Mouse (Mus musculus): ENCODE measurements around the gene Fam149a. TPM values are rescaled to one million over a fixed set of nuclear protein-coding genes. Genes with fewer than 3 reads are reported as not detected.

Fam149a gene
- polyA plus RNA-seq, 2 experiments, result 12.9 to 14.9 TPM

GRCm38 (mm10) chr8:45302390-45302789 is 79.7 kb downstream of the Fam149a start:
- Histone ChIP-seq H3K4me3 (replicated peaks; ENCODE audit: low read length) (no peak overlapping the region), H3K36me3 (ENCODE audit: control insufficient read depth, insufficient read depth, low read length) (no peaks in the 10 kb centered on the region), H3K9ac (ENCODE audit: low read depth, low read length, severe bottlenecking) (no peak overlapping the region), H3K9me3 (ENCODE audit: control insufficient read depth, low read length) (no peaks in the 10 kb centered on the region), H3K27me3 (ENCODE audit: control insufficient read depth, insufficient read depth, low read length) (no peaks in the 10 kb centered on the region), H3K27ac (replicated peaks; ENCODE audit: low read depth, low read length) (no peak overlapping the region), H3K4me1 (ENCODE audit: control insufficient read depth, insufficient read depth, low read length) (no peaks in the 10 kb centered on the region), H3K4me2 (replicated peaks; ENCODE audit: low read depth, low read length, severe bottlenecking) (no peak overlapping the region)
- peak; percentile 44; the same call in 1 of the 2 replicates for ATAC-seq (ENCODE audit: low FRiP score, low read depth)
- TF ChIP-seq POLR2A (IDR thresholded peaks at IDR 0.05; ENCODE audit: borderline replicate concordance, extremely low read depth, insufficient read depth, insufficient read length), result no peak
- DNase-seq (ENCODE audit: low spot score), result peak; percentile 34
- WGBS, result 34% methylated on average over 8 of the region's 8 CpGs

DNA sequence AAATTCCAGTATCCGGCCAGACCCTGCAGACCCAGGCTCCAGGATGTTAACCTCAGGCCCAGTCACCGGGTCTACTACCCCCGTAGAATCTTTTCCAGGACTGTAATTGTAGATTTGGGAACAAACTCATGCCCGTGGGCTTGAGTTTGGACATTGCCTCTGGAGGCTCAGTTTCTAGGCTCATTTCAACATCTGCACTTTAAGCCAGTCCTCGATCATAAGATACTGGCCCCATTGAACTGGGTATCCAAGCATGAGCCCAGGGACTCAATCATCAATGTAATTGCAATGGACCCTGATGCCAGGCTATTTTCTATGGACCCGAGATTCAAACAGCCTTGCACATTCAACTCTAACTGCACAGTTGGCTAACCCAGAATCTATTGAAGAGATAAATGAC is 86.8 kb downstream of the Fam149a start:
- ATAC-seq (ENCODE audit: low FRiP score, low read depth), result no peak
- 91% methylated on average over 6 of the region's 6 CpGs for WGBS

DNA sequence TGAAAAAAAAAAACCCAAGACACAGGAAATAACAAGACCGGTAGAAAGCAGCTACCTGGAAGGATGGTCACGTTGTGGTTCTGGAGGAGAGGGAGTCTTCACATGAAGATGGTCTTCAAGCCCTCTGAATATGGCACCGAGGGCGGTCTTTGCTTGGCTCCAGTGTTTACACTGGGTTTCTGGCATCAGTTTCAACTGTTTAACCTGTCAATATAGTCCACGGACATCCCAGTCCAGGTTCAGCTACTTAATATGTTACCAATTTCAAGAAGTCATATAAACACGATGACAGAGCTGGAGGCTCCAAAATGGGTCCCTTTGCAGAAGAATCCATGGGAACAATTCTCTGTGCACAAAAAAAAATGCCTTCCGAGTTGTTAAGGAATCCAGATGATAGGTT is 87.4 kb downstream of the Fam149a start, which contains the start of gene Klkb1:
Gene Klkb1 (minus strand): TSS at position 173 of the 400 bp plus-strand sequence.
- Histone ChIP-seq H3K4me1 (ENCODE audit: control insufficient read depth, insufficient read depth, low read length) (no peaks in the 10 kb centered on the region), H3K9ac (ENCODE audit: low read depth, low read length, severe bottlenecking) (no peak within 1 kb of the TSS), H3K27me3 (ENCODE audit: control insufficient read depth, insufficient read depth, low read length) (no peaks in the 10 kb centered on the region), H3K4me3 (replicated peaks; ENCODE audit: low read length) (no peak within 1 kb of the TSS), H3K9me3 (ENCODE audit: control insufficient read depth, low read length) (no peaks in the 10 kb centered on the region), H3K4me2 (replicated peaks; ENCODE audit: low read depth, low read length, severe bottlenecking) (no peak within 1 kb of the TSS), H3K36me3 (ENCODE audit: control insufficient read depth, insufficient read depth, low read length) (no peaks in the 10 kb centered on the region), H3K27ac (replicated peaks; ENCODE audit: low read depth, low read length) (no peak within 1 kb of the TSS)
- DNase-seq (ENCODE audit: low spot score), result no peak
- 93% methylated on average over 7 of the region's 7 CpGs for WGBS
- no peak for TF ChIP-seq POLR2A (IDR thresholded peaks at IDR 0.05; ENCODE audit: borderline replicate concordance, extremely low read depth, insufficient read depth, insufficient read length)
- ATAC-seq (ENCODE audit: low FRiP score, low read depth), result no peak

More for the DNA sequence above, 86.8 kb downstream of the Fam149a start:
- Histone ChIP-seq H3K9ac (ENCODE audit: low read depth, low read length, severe bottlenecking) (no peak overlapping the region), H3K36me3 (ENCODE audit: control insufficient read depth, insufficient read depth, low read length) (no peaks in the 10 kb centered on the region), H3K4me3 (replicated peaks; ENCODE audit: low read length) (no peak overlapping the region), H3K27ac (replicated peaks; ENCODE audit: low read depth, low read length) (no peak overlapping the region), H3K4me2 (replicated peaks; ENCODE audit: low read depth, low read length, severe bottlenecking) (no peak overlapping the region), H3K4me1 (ENCODE audit: control insufficient read depth, insufficient read depth, low read length) (no peaks in the 10 kb centered on the region), H3K9me3 (ENCODE audit: control insufficient read depth, low read length) (no peaks in the 10 kb centered on the region), H3K27me3 (ENCODE audit: control insufficient read depth, insufficient read depth, low read length) (no peaks in the 10 kb centered on the region)
- TF ChIP-seq POLR2A (IDR thresholded peaks at IDR 0.05; ENCODE audit: borderline replicate concordance, extremely low read depth, insufficient read depth, insufficient read length), result no peak
- DNase-seq (ENCODE audit: low spot score), result no peak

DNA sequence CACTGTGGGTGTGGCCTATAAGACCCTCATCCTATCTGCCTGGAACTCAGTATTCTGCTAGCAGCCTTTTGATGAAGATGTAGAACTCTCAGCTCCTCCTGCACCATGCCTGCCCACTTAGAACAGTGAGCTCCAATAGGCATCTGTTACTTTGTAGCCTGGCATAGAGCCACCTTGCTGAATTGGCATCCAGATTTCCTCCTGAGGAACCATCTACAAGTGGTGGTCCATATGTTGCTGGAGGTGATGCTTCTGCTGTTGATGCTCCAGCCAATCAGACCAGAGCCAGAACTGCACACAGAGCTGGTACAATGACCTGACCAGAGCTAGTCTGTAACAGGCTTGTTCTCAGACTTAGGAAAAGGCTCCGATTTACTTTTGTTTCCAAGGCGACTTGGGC is 90.3 kb downstream of the Fam149a start:
- TF ChIP-seq POLR2A (IDR thresholded peaks at IDR 0.05; ENCODE audit: borderline replicate concordance, extremely low read depth, insufficient read depth, insufficient read length), result no peak
- Histone ChIP-seq H3K9me3 (ENCODE audit: control insufficient read depth, low read length) (no peaks in the 10 kb centered on the region), H3K4me3 (replicated peaks; ENCODE audit: low read length) (no peak overlapping the region), H3K4me2 (replicated peaks; ENCODE audit: low read depth, low read length, severe bottlenecking) (no peak overlapping the region), H3K27me3 (ENCODE audit: control insufficient read depth, insufficient read depth, low read length) (no peaks in the 10 kb centered on the region), H3K4me1 (ENCODE audit: control insufficient read depth, insufficient read depth, low read length) (no peaks in the 10 kb centered on the region), H3K9ac (ENCODE audit: low read depth, low read length, severe bottlenecking) (no peak overlapping the region), H3K36me3 (ENCODE audit: control insufficient read depth, insufficient read depth, low read length) (no peaks in the 10 kb centered on the region), H3K27ac (replicated peaks; ENCODE audit: low read depth, low read length) (no peak overlapping the region)
- ATAC-seq (ENCODE audit: low FRiP score, low read depth) (no peak), DNase-seq (ENCODE audit: low spot score) (no peak)
- 78% methylated on average over 2 of the region's 2 CpGs for WGBS

Other genes with a start within 250 kb of the Fam149a start
- gene F11, start 120.3 kb downstream of the Fam149a start, polyA plus RNA-seq (2012; rRNA removed), result 0.04 TPM in 1 of 2 replicates, not detected in the other
- not detected in 2 replicates for gene F11, start 120.3 kb downstream of the Fam149a start, polyA plus RNA-seq (2014; fragmentation: Nextera tagmentation; extraction: Ambion mirVana)
- 0.01 TPM in 2 replicates for gene Klkb1, start 87.4 kb downstream of the Fam149a start, polyA plus RNA-seq (2012; rRNA removed)
- gene Klkb1, start 87.4 kb downstream of the Fam149a start, polyA plus RNA-seq (2014; fragmentation: Nextera tagmentation; extraction: Ambion mirVana), result not detected in 2 replicates
- not detected in 2 replicates for gene Gm45753, start 73.8 kb downstream of the Fam149a start, polyA plus RNA-seq (2012; rRNA removed)
- not detected in 2 replicates for gene Gm45753, start 73.8 kb downstream of the Fam149a start, polyA plus RNA-seq (2014; fragmentation: Nextera tagmentation; extraction: Ambion mirVana)
- 1.1 and 1.4 TPM in 2 replicates for gene Cyp4v3, start 49.1 kb downstream of the Fam149a start, polyA plus RNA-seq (2012; rRNA removed)
- gene Cyp4v3, start 49.1 kb downstream of the Fam149a start, polyA plus RNA-seq (2014; fragmentation: Nextera tagmentation; extraction: Ambion mirVana), result 0.98 and 2.2 TPM in 2 replicates
- gene Tlr3, start 28.8 kb upstream of the Fam149a start, polyA plus RNA-seq (2012; rRNA removed), result 0.81 and 1.4 TPM in 2 replicates
- 1.5 and 2.5 TPM in 2 replicates for gene Tlr3, start 28.8 kb upstream of the Fam149a start, polyA plus RNA-seq (2014; fragmentation: Nextera tagmentation; extraction: Ambion mirVana)
- gene Sorbs2, start 125.5 kb upstream of the Fam149a start, polyA plus RNA-seq (2012; rRNA removed), result 52.7 and 63.3 TPM in 2 replicates
- gene Sorbs2, start 125.5 kb upstream of the Fam149a start, polyA plus RNA-seq (2014; fragmentation: Nextera tagmentation; extraction: Ambion mirVana), result 54.1 and 60.6 TPM in 2 replicates

All from limb, embryonic 14.5 days (tissue).